Mouse (Mus musculus) adipose tissue, adult 10 weeks (tissue): ENCODE results near the gene Ntf5. TPM values are rescaled to one million over a fixed set of nuclear protein-coding genes. Genes with fewer than 3 reads are reported as not detected.

ENCODE experiments used
- polyA plus RNA-seq: library from polyadenylated mRNA; stranded (reverse); fragments of 350-450 nt; fragmentation: Illumina TruSeq; extraction: RNeasy Lipid Tissue Mini Kit (QIAGEN cat#74804); gene quantifications from one replicate; pipeline ENCODE4 v1.2.3, GENCODE M21; 2014; ENCODE audit warnings: low read depth, low replicate concordance

The Ntf5 gene
- 2.6 TPM for polyA plus RNA-seq

DNA sequence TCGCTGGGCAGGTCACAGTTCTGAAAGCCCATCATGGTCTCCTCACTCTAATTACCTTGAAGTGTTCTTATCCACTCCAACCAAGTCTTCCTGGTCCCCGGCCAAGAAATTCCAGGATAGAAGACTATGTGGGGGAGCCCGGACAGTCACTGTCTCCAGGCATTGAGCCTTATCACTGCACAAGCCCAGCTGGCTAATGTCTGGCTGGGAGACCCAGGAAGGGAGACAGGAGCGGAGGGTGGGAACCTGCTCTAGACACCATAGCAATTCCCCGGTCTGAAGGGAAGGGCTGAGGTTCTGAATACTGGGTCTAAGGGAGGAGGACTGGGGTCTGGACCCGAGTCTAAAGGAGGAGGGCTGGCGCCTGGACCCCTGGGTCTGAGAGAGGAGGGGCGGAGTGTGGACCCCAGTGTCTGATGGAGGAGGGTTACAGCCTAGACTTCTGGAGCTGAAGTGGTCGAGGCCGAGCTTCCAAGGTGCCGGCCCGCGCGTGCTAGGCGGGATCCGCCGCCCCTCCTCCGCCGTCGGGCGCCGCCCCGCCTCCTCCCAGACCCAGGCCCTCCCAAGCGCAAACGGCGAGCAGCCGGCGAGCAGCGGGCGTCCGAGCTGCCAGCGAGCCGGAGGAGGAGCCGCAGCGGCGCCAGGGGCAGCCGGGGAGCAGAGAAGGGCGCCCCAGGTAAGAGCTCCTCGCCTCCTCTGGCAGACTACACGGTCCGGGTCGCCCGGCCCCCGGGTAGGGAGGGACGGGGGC, at the start of gene Ntf5:
Ntf5 (plus strand) TSS at position 583 of the 751 bp plus-strand sequence.

GRCm38 (mm10) chr7:45366652-45367019, 46.9 kb upstream of the Ntf5 start, which contains the start of gene Ppfia3:
Ppfia3 (minus strand) TSS chr7:45367019.

DNA sequence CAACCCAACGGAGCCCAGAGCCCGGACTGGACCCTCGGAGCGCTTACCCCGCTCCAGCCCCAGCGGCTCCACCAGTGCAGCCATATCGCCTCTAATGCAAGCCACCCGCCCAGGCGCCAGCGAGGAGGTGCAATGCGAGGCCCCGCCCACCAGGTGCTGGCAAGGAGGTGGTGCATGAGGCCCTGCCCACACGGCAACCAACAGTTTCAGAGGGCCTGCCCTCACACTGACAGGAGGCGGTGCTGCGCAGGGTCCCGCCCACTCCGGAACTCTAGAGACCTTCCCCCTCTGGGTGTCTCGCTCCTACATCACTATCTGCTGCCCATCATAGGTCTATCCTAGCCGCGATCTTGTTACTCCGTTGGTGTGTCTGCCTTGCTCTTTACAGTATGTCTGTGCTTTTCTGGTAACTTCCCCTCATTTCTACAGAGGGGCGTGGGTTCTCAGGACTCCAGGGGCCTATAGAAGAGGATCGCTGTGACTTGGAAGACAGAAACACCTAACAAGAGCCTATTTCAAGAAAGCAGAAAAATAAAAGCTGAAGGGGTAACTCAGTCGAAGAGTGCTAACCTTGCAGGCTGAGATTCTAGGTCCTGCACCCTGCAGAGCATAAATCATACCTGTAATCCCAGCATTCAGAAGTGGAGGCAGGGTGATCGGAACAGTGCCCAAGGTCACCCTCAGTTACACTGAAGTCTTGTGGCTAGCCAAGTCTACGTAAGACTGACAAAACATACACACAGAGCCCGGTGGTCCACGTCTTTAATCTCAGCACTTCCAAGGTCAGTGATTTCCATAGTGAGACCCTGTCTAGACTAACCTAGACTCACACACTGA, 42.8 kb upstream of the Ntf5 start, which contains the start of gene Lin7b:
Lin7b (minus strand) TSS at position 109 of the 837 bp plus-strand sequence.

DNA sequence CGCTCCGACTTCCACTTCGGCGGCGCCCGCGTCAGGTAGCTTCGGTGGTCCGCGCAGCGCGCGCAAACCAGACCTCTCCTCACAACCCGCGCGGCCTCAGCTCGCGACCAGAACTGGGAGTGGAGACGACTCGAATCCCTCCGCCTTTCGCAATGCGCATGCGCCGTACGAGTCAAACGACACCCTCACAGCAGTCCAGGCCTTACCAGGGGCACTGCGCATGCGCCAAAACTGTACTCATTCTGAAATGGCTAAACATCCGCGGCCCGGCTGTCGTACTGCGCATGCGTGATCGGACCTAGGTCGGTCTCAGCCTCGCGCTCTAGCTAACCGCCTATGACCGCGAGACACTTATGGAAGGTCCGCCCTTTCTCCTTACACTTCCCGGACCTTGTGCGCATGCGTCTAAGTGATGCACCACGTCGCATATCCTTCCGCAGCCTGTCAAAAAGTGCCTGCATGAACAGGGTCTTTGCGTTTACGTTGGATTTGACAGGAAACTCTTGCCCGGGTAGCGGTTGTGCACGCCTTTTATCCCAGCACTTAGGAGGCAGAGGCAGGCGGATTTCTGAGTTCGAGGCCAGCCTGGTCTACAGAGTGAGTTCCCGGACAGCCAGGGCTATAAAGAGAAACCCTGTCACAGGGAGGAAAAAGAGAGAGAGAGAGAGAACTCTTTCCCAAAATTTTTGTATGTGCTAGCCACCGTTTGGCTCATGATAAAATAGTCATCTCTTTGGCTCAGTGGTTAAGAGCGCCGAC, 17.7 kb upstream of the Ntf5 start, which contains the start of gene Snrnp70:
Snrnp70 (minus strand) TSS at position 165 of the 759 bp plus-strand sequence.

DNA sequence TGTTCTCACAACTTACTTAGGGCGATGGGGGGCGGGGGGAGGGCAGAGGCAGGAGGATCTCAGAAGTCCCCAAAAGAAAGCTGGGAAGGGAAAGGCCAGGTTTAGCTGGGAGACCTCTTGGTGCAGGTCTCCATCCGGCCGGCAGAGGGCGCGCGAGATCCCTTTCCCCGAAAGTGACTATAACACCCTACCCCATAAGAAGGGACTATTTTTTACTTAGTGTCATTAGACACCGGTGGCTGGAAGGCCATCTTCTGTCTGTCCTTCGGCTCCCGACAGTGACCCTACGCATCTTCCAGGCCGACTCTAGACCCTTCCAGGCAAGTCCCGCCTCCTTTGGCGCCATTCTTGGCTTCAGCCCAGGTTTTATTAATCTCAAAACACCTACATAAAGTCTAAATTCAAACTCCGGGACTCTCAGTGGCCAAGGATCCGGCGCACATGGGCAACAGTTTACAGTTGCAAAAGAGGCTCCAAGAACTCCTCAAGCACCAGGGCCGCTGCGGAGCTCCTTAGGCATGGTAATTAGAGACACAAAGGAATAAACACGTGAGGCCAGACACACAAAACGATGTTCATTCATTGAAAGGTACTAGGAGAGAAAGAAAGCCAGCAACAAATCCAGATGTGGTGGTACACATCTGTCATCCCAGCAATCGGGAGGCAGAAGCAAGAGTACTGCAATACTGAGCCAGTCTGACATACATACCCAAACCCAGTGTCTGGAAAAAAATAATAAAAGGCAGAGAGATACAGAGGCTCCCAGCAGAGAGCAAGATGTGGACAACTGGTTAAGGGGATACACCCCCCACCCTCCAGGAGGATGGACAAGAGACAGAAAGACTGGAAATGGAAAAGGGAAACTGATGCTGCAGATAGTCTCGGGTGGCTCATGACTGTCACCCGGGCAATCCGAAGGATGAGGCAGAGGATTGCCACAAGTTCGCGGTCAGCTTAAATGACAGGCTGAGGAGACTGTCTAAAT, 8.1 kb upstream of the Ntf5 start, which contains the start of gene Kcna7:
Kcna7 (plus strand) TSS at position 563 of the 985 bp plus-strand sequence.

GRCm38 (mm10) chr7:45420615-45420919, 7.1 kb downstream of the Ntf5 start, which contains the start of gene Lhb:
Lhb (plus strand) TSS chr7:45420820.

GRCm38 (mm10) chr7:45434203-45435015, 20.9 kb downstream of the Ntf5 start, which contains the start of gene Gys1:
Gys1 (plus strand) TSS chr7:45434844.

DNA sequence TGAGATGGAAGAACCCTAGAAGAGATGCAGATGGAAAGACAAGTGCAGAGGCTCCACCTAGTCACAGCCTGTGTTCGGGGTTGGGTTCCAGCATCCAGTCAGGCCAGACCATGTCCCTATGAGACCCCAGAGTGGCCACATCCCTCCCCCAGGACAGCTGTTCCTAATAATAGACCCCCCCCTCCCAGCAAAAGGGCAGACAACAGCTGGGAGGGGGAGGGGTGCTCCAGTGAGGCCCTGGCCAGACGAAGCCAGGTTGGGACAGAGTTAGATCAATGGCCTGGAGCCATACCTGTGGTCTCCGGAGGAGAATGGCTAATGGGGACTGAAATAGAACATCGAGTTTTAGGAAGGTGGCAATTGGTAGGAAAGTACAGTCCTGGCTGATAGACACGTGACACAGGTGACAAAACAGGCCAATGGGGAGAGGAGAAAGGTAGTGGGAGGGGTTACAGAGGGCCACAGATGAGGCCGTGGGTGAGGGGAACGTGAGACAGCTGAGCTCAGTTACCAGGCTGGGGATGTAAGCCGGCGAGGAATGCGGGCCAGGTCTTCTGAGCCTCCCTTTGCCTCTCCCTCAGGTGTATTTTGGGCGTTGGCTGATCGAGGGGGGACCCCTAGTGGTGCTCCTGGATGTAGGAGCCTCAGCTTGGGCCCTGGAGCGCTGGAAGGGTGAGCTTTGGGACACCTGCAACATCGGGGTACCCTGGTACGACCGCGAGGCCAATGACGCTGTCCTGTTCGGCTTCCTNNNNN, 24.2 kb downstream of the Ntf5 start, which contains the start of gene Ruvbl2:
Ruvbl2 (minus strand) TSS at position 576 of the 756 bp plus-strand sequence.

DNA sequence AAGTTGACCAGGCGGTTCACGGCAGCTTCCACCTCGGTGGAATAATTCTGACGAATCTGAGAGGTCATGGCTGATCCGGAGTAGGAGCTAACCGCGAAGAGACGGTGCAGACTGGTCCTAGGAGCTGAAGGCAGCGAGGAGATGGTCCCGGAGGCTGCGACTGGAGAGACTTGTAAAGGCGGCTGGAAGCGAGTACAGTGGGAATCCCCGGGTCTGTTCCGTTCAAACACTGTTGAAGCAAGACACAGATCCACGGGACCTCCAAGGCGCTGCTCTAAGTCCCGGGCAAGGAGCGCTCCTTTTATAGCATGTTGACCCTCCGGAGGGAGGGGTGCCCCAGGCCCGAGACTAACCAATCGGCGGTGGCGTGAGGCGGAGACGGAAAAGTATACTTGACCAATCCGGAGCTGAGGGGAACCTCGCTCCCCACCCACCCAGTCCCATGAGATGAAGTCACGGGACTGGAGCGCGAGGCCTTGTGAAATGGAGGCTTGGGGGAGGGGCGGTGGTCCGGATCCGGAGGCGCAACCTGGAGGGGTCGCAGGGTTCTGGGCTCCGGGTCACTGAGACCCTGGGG, 46.2 kb downstream of the Ntf5 start, which contains the start of gene Ftl1:
Ftl1 (minus strand) TSS at position 321 of the 577 bp plus-strand sequence.

GRCm38 (mm10) chr7:45466283-45467089, 53.0 kb downstream of the Ntf5 start, which contains the start of gene Bax:
Bax (minus strand) TSS chr7:45466898.

Other genes with a start within 250 kb of the Ntf5 start
- 0.97 TPM for gene Slc17a7, start 249.7 kb upstream of the Ntf5 start, polyA plus RNA-seq
- not detected for gene Gfy, start 234.1 kb upstream of the Ntf5 start, polyA plus RNA-seq
- gene Pth2, start 232.7 kb upstream of the Ntf5 start, polyA plus RNA-seq = not detected
- gene Ccdc155, start 208.8 kb upstream of the Ntf5 start, polyA plus RNA-seq = 1.5 TPM
- 37.0 TPM for gene Dkkl1, start 201.5 kb upstream of the Ntf5 start, polyA plus RNA-seq
- gene Tead2, start 197.9 kb upstream of the Ntf5 start, polyA plus RNA-seq = 17.0 TPM
- gene Cd37, start 174.6 kb upstream of the Ntf5 start, polyA plus RNA-seq = 13.6 TPM
- gene Slc6a16, start 172.6 kb upstream of the Ntf5 start, polyA plus RNA-seq = 1.4 TPM
- gene Slc6a21, start 136.2 kb upstream of the Ntf5 start, polyA plus RNA-seq = 9.4 TPM
- 41.0 TPM for gene Trpm4, start 79.9 kb upstream of the Ntf5 start, polyA plus RNA-seq
- 0.65 TPM for gene Hrc, start 78.4 kb upstream of the Ntf5 start, polyA plus RNA-seq
- gene Ppfia3, start 46.7 kb upstream of the Ntf5 start, polyA plus RNA-seq = 3.5 TPM
- 5.1 TPM for gene Lin7b, start 43.1 kb upstream of the Ntf5 start, polyA plus RNA-seq
- 288 TPM for gene Snrnp70, start 18.0 kb upstream of the Ntf5 start, polyA plus RNA-seq
- gene Kcna7, start 8.0 kb upstream of the Ntf5 start, polyA plus RNA-seq = not detected
- gene Lhb, start 7.1 kb downstream of the Ntf5 start, polyA plus RNA-seq = 1.4 TPM
- gene Gys1, start 21.1 kb downstream of the Ntf5 start, polyA plus RNA-seq = 41.6 TPM
- 33.5 TPM for gene Ruvbl2, start 24.4 kb downstream of the Ntf5 start, polyA plus RNA-seq
- 2,850 TPM for gene Ftl1, start 46.2 kb downstream of the Ntf5 start, polyA plus RNA-seq
- 61.4 TPM for gene Bax, start 53.2 kb downstream of the Ntf5 start, polyA plus RNA-seq
- 11.4 TPM for gene Tulp2, start 68.2 kb downstream of the Ntf5 start, polyA plus RNA-seq
- gene Gm45808, start 73.1 kb downstream of the Ntf5 start, polyA plus RNA-seq = 4.7 TPM
- gene Dhdh, start 75.1 kb downstream of the Ntf5 start, polyA plus RNA-seq = 23.6 TPM
- 558 TPM for gene Nucb1, start 96.7 kb downstream of the Ntf5 start, polyA plus RNA-seq
- 23.3 TPM for gene Ppp1r15a, start 112.6 kb downstream of the Ntf5 start, polyA plus RNA-seq
- 12.8 TPM for gene Plekha4, start 112.6 kb downstream of the Ntf5 start, polyA plus RNA-seq
- gene Hsd17b14, start 141.2 kb downstream of the Ntf5 start, polyA plus RNA-seq = 1.0 TPM
- gene Bcat2, start 156.5 kb downstream of the Ntf5 start, polyA plus RNA-seq = 110 TPM
- gene Fgf21, start 201.8 kb downstream of the Ntf5 start, polyA plus RNA-seq = 0.58 TPM
- 14.4 TPM for gene Fut1, start 203.6 kb downstream of the Ntf5 start, polyA plus RNA-seq
- 1.6 TPM for gene Izumo1, start 208.1 kb downstream of the Ntf5 start, polyA plus RNA-seq
- gene Rasip1, start 213.8 kb downstream of the Ntf5 start, polyA plus RNA-seq = 11.0 TPM
- gene Mamstr, start 226.3 kb downstream of the Ntf5 start, polyA plus RNA-seq = 4.0 TPM